Mouse (Mus musculus): ENCODE results near the gene Med1.

DNA sequence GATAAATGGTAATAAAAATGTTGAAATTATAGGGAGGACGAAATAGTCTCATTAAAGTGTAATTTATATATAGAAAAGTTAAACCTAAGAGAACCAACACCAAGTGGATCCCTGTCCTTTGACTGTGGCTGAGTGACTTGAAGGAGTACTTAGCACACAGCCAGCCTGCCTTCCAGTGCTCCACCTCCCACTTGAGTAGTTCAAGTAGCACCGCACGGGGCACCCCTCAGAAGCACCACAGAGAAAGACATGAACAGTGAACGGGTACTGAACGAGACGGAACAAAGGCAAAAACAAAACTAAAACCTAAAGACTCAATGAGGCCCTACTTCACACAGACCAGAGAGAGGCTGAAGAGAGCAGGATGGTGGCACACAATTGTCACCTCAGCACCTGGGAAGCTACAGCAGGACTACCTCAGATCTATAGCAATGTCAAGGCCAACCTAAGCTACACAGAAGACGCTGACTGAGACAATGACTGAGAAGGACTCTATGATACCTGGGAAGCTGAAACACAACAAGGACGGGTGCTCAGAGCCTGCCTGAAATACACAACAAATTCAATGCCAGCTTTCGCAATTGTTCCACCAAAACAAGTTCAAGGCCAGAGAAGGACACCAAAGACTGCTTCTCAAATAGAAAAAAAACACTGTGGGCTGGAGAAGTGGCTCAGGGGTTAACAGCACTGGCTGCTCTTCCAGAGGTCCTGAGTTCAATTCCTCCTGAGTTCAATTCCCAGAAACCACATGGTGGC, 5.3 kb downstream of the Med1 start:
- TF ChIP-seq GATA1 (IDR thresholded peaks at IDR 0.05; ENCODE audit: borderline replicate concordance, low read length) (no peak), CTCF (IDR thresholded peaks at IDR 0.05; ENCODE audit: low read depth, low read length) (no peak), POLR2AphosphoS5 (IDR thresholded peaks at IDR 0.05; ENCODE audit: insufficient replicate concordance, low read depth, low read length) (no peak)

All from G1E (cell line).